Mouse (Mus musculus) erythroblast, embryonic 14.5 days (primary cell): ENCODE measurements around the gene Pde3a.

Source experiments
- GATA1 ChIP-seq: IDR thresholded peaks from 2 replicates; pipeline ENCODE4 v1.6.1; 2012; ENCODE audit warnings: low read length, inconsistent platforms, mixed read lengths
- TAL1 ChIP-seq: IDR thresholded peaks from 3 replicates; pipeline ENCODE4 v1.6.1; 2012; ENCODE audit warnings: low read length, inconsistent platforms, mixed read lengths

GRCm38 (mm10) chr6:141470251-141470650 is 221.2 kb downstream of the Pde3a start:
- TF ChIP-seq GATA1 (no peak), TAL1 (no peak)
